Mouse (Mus musculus): ENCODE data around the gene Mast4. TPM values are rescaled to one million over a fixed set of nuclear protein-coding genes. Genes with fewer than 3 reads are reported as not detected.

Mast4 gene
- polyA plus RNA-seq, 1 experiment from 2014 or later: 31.8 TPM

DNA sequence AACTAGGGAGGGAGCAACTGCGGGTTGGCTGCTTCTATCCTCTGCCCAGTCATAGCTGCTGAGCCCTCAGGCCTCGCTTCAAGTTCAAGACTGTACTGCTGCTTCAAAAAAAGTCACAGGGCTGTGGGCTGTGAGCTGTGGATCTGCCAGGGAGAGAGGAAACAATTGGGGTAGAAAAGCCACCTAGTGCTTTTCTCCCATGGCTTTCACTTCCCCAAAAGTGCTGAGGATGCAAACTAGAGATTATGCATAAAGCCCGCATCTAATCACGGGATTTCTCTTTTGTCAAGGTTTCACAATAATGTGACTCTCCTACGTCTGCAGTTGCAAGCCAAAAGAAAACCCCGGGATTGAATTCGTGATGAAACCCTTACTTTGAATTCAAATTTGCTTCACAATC is 268.9 kb downstream of the Mast4 start:
- Histone ChIP-seq H3K27ac (no peak overlapping the region), H3K9me3 (no peaks in the 10 kb centered on the region), H3K4me1 (0 out of 2 replicates have a peak, but pooled peaks cover 4% of the 10 kb centered on the region), H3K4me3 (no peak overlapping the region), H3K4me2 (no peak overlapping the region), H3K27me3 (no peaks in the 10 kb centered on the region), H3K36me3 (no peaks in the 10 kb centered on the region), H3K9ac (no peak overlapping the region)
- no peak for ATAC-seq (ENCODE audit: borderline replicate concordance, extremely low read depth, low FRiP score, low TSS enrichment)
- WGBS: 67% methylated on average over 7 of the region's 7 CpGs

DNA sequence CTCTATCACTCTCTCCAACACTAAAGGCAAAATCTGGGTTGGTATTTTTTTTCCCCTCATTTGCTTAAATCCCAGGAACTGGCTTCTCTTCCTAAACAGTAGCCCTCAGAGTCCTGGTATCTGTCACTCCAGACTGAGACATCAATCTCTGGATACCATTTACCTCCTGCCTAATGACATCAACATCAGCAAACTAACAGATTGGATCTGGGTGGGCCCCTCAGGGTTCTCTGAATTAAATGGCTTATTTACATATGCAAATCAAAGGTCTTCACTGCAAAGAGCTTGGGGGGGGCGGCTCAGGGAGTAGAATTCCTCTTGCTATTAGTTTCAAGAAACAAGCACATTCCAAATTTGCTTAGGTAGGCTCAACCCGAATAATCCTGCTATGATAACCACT is 272.6 kb downstream of the Mast4 start:
- Histone ChIP-seq H3K4me2 (no peak overlapping the region), H3K36me3 (no peaks in the 10 kb centered on the region), H3K27me3 (no peaks in the 10 kb centered on the region), H3K4me3 (no peak overlapping the region), H3K27ac (no peak overlapping the region), H3K4me1 (no peaks in the 10 kb centered on the region), H3K9ac (no peak overlapping the region), H3K9me3 (no peaks in the 10 kb centered on the region)
- WGBS: 72% methylated on average over 2 of the region's 2 CpGs
- ATAC-seq (ENCODE audit: borderline replicate concordance, extremely low read depth, low FRiP score, low TSS enrichment): no peak

DNA sequence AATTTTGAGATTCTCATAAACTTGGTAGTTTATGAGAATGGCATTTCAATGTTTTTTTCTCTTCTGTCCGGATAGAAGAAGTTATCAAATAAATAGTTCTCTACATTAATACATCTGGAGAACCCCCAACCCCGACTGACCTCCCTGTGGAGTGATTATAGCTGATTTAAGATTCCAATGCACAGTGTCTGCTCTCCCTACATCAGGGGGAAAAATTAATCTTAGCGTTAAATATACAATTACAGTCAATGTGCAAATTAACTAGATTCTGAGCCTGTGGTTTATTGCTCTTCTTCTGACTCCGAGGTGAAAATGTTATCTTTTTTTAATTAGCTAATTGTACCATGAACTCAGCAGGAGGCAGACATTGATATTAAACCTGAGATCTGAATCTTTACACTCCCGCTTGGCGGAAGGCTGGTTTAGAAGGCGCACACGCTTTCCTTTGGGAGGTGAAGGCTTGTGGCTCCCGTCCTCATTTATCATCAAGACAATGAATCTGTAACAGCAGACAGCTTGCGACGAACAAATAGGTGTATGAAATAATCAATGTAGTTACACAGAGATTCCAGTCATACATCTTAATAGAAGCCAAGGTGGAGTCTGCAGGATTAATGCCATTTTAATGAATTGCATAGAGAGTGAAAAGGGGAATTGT is 274.2 kb downstream of the Mast4 start:
- Histone ChIP-seq H3K9me3 (no peaks in the 10 kb centered on the region), H3K27ac (no peak overlapping the region), H3K4me3 (no peak overlapping the region), H3K27me3 (no peaks in the 10 kb centered on the region), H3K9ac (no peak overlapping the region), H3K4me1 (no peaks in the 10 kb centered on the region), H3K36me3 (no peaks in the 10 kb centered on the region), H3K4me2 (no peak overlapping the region)
- 70% methylated on average over 11 of the region's 11 CpGs for WGBS
- no peak for ATAC-seq (ENCODE audit: borderline replicate concordance, extremely low read depth, low FRiP score, low TSS enrichment)

DNA sequence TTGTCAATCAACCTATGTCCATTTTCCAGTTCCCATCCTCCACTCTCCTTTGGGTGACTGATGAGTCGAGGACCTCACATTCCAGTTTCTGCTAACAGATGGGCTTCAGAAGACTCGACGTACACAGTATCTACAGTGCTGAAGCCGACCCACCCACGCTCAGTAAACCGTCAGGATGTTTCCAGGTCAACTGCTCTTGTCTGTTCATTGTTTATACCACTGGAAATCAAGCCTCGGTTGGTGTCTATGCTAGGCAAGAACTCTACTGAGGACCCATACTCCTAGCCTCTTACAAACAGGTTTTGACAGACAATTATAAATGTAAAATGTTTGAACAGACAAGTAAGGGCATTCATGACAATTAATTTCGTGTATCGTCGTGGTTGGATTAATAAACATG is 277.8 kb downstream of the Mast4 start:
- WGBS: 54% methylated on average over 10 of the region's 10 CpGs
- Histone ChIP-seq H3K4me3 (no peak overlapping the region), H3K36me3 (no peaks in the 10 kb centered on the region), H3K4me2 (no peak overlapping the region), H3K27ac (no peak overlapping the region), H3K9ac (no peak overlapping the region), H3K9me3 (no peaks in the 10 kb centered on the region), H3K27me3 (no peaks in the 10 kb centered on the region), H3K4me1 (no peaks in the 10 kb centered on the region)
- no peak for ATAC-seq (ENCODE audit: borderline replicate concordance, extremely low read depth, low FRiP score, low TSS enrichment)

DNA sequence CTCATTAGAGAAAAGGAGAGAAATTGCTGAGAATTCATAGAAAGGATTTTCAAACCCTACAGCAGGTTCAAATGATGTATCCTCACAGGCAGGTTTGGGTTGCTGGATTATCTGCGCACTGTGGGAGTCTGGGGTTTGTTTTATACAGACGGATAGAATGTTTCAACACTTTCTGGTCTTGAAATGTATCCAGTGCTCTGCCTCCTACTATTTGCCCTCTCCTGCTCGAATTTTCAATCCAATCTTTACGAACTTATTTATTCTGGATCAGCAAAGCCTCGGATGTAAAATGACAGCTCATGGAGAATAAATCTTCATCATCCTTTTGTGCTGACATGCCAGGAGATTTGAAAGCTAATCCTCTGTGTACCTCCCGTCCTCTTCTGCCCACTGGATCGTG is 281.6 kb downstream of the Mast4 start:
- 60% methylated on average over 7 of the region's 7 CpGs for WGBS
- Histone ChIP-seq H3K36me3 (no peaks in the 10 kb centered on the region), H3K4me2 (no peak overlapping the region), H3K9ac (no peak overlapping the region), H3K4me1 (no peaks in the 10 kb centered on the region), H3K27me3 (no peaks in the 10 kb centered on the region), H3K9me3 (no peaks in the 10 kb centered on the region), H3K4me3 (no peak overlapping the region), H3K27ac (no peak overlapping the region)
- ATAC-seq (ENCODE audit: borderline replicate concordance, extremely low read depth, low FRiP score, low TSS enrichment): no peak

DNA sequence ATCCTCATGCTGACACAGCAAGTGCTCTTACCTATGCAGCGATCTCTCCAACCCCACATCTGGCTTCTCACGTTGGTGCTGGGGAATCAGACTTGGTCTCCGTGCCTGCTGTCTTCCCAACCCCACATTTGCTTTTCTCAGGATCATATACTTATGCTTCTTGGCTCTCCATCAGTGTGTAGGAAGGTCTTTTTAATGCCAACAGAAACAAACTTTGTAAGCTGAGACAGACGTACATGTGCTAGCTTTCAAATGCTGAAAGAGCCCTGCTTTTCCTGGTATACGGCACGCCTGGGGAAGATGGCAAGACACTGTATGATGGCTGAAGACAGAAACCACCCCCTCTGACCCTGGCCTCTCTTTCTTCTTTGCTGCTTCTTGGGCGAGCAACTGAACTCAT is 285.3 kb downstream of the Mast4 start:
- Histone ChIP-seq H3K9ac (no peak overlapping the region), H3K4me2 (no peak overlapping the region), H3K9me3 (no peaks in the 10 kb centered on the region), H3K27me3 (no peaks in the 10 kb centered on the region), H3K36me3 (no peaks in the 10 kb centered on the region), H3K4me3 (no peak overlapping the region), H3K27ac (no peak overlapping the region), H3K4me1 (no peaks in the 10 kb centered on the region)
- WGBS: 70% methylated on average over 7 of the region's 7 CpGs
- ATAC-seq (ENCODE audit: borderline replicate concordance, extremely low read depth, low FRiP score, low TSS enrichment): no peak

DNA sequence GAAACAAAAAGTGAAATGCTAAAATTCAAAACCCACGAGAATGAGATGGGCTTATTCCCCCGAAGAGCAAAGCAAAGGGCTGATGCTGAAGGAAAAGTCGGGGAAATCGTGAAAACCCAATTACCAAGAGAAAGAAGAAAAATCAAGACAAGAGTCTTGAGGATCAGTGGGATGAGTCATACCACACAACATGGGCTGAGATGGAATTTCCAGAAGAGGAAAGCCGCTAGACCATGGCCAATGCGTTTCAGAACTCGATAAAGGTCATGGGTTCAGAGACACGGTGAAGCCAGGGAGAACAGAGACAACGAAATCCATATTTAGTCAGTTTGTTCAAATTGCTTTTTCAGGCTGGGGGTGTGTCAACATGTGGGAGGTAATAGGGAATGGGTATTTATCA is 290.6 kb downstream of the Mast4 start:
- Histone ChIP-seq H3K9ac (no peak overlapping the region), H3K4me1 (no peaks in the 10 kb centered on the region), H3K4me2 (no peak overlapping the region), H3K27ac (no peak overlapping the region), H3K4me3 (no peak overlapping the region), H3K9me3 (no peaks in the 10 kb centered on the region), H3K27me3 (no peaks in the 10 kb centered on the region), H3K36me3 (no peaks in the 10 kb centered on the region)
- ATAC-seq (ENCODE audit: borderline replicate concordance, extremely low read depth, low FRiP score, low TSS enrichment): no peak
- WGBS: 90% methylated on average over 9 of the region's 9 CpGs

DNA sequence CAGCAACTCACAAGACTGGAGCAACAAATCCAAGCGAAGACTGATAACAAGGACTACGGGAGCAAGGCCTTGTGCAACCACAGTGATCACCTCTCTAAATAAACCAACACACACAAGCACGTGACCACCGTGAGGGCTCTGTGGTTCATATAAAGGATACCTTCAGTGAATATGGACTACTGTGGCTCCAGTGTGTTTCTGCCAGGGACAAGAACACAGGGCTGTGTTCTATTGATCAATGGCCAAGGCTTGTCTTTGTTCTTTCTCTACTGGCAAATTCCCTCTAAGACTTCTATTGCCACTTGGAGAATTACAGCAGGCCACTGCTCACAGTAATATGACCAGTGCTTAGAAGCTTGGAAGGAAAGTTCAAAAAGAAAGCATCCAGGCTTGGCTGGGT is 291.3 kb downstream of the Mast4 start:
- Histone ChIP-seq H3K4me2 (no peak overlapping the region), H3K9ac (no peak overlapping the region), H3K9me3 (no peaks in the 10 kb centered on the region), H3K4me3 (no peak overlapping the region), H3K27ac (no peak overlapping the region), H3K4me1 (no peaks in the 10 kb centered on the region), H3K36me3 (no peaks in the 10 kb centered on the region), H3K27me3 (no peaks in the 10 kb centered on the region)
- WGBS: 81% methylated on average over 4 of the region's 4 CpGs
- no peak for ATAC-seq (ENCODE audit: borderline replicate concordance, extremely low read depth, low FRiP score, low TSS enrichment)

DNA sequence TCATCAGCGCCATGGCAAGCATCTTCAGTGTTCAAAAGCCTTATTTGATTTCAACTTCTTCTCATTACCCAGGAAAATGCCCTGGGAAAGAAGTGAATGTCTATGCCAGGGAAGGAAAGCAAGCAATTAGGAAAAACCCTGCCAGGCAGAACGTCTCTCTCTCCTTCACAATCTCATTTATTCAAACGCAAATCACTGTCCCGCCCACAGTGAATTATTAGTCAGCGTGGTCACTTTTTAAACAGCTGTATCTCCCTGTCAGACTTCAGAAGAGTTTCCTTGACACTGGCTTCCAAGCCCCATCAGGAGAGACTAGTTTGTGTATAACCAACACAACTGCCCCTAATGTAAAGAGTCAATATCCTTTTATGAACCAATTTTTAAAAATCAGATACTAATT is 296.8 kb downstream of the Mast4 start:
- no peak overlapping the region for H3K9ac ChIP-seq
- no peaks in the 10 kb centered on the region for H3K36me3 ChIP-seq
- no peak overlapping the region for H3K27ac ChIP-seq
- WGBS: 48% methylated on average over 5 of the region's 5 CpGs
- no peak overlapping the region for H3K4me3 ChIP-seq
- H3K4me1 ChIP-seq: no peaks in the 10 kb centered on the region
- H3K4me2 ChIP-seq: no peak overlapping the region
- no peaks in the 10 kb centered on the region for H3K27me3 ChIP-seq
- no peak for ATAC-seq (ENCODE audit: borderline replicate concordance, extremely low read depth, low FRiP score, low TSS enrichment)
- H3K9me3 ChIP-seq: no peaks in the 10 kb centered on the region

DNA sequence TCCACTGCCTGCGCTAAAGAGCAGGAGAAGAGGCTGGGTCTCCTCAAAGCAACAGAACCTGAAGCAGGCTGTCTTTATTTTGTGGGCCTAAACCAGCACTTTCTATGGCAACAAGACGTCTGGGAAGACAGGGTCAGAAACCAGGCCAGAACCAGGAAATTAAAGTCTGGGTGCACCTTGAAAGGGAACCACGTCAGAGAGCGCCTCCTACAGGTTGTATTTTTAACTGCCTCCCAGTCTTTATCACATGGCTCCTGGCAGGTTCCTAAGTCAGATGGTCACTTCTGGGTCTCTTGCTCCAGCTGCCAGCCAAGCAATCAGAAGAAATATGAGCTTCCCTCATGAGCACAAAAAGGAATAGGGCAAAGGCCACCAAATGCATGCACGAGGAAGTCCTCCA is 304.9 kb downstream of the Mast4 start:
- Histone ChIP-seq H3K4me2 (no peak overlapping the region), H3K27ac (no peak overlapping the region), H3K4me3 (no peak overlapping the region), H3K36me3 (no peaks in the 10 kb centered on the region), H3K27me3 (no peaks in the 10 kb centered on the region), H3K9me3 (no peaks in the 10 kb centered on the region), H3K9ac (no peak overlapping the region), H3K4me1 (peaks cover 11% of the 10 kb centered on the region; the same call in 1 of the 2 replicates)
- 80% methylated on average over 5 of the region's 5 CpGs for WGBS
- ATAC-seq (ENCODE audit: borderline replicate concordance, extremely low read depth, low FRiP score, low TSS enrichment): no peak

DNA sequence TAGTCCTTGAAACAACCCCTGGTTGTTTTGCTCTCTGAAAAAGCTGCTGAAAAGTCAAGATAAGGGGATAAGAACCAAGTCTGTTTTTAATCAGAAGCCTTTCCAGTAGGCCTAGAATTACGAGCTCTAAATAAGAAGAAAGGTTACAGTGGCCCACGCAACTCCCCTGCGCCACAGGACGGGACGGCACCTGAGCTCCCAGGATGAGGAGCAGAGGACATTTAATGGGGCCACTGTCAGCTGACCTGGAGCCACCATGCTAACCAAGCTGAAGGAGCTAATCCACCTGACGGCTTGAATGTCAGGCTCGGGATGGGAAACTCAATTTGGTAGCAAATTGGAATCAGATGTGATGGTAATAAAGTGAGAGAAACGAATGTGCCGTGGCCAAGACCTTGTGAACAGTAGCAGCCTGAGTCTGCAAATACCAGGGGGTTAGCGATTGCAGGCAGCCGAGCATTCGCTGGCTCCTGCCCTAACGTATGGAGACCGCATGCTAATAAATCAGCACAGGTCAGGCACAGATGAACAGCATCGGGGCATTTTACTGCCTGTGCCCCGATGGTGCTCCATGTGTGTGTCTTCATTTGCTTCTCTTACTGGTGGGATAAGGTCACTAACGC is 306.7 kb downstream of the Mast4 start:
- H3K27ac ChIP-seq: no peak overlapping the region
- 56% methylated on average over 17 of the region's 17 CpGs for WGBS
- no peak overlapping the region for H3K4me2 ChIP-seq
- H3K4me3 ChIP-seq: no peak overlapping the region
- H3K36me3 ChIP-seq: no peaks in the 10 kb centered on the region
- H3K9ac ChIP-seq: no peak overlapping the region
- ATAC-seq (ENCODE audit: borderline replicate concordance, extremely low read depth, low FRiP score, low TSS enrichment): no peak
- peaks cover 11% of the 10 kb centered on the region; the same call in 1 of the 2 replicates for H3K4me1 ChIP-seq
- no peaks in the 10 kb centered on the region for H3K27me3 ChIP-seq
- no peaks in the 10 kb centered on the region for H3K9me3 ChIP-seq

DNA sequence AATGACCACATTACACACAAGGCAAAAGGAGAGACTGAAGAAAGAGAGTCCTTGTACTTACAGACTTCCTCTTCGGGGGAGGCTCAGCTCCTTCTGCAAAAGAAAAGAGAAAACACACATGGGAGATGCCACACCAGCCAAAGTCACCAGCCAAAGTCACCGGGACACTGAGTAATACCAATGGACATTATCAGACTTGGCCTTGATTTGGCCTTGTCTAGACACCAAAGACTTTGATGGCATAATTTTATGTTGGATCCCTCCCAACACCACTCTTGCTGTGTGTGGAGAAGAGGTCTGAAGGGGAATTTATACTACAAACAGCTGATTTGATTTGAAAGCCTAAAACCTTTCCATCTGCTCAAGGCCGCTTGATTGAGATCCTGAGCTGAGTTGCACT is 308.8 kb downstream of the Mast4 start:
- no peak overlapping the region for H3K9ac ChIP-seq
- H3K9me3 ChIP-seq: no peaks in the 10 kb centered on the region
- 57% methylated on average over 3 of the region's 3 CpGs for WGBS
- H3K4me3 ChIP-seq: no peak overlapping the region
- no peak overlapping the region for H3K4me2 ChIP-seq
- H3K36me3 ChIP-seq: no peaks in the 10 kb centered on the region
- ATAC-seq (ENCODE audit: borderline replicate concordance, extremely low read depth, low FRiP score, low TSS enrichment): no peak
- H3K4me1 ChIP-seq: peaks cover 11% of the 10 kb centered on the region; the same call in 1 of the 2 replicates
- no peaks in the 10 kb centered on the region for H3K27me3 ChIP-seq
- no peak overlapping the region for H3K27ac ChIP-seq
